Mouse (Mus musculus) yolk sac, embryonic 10.5 days (tissue): Measurements from ENCODE around the gene Hist1h2ag.
"Not testable (repeated sequence)": the region's sequence is repeated elsewhere in the genome, so short reads cannot be mapped to it uniquely, and the experiment has no call there.

Source experiments
- DNase-seq: peaks from one replicate; pipeline ENCODE4 v3.0.0-alpha.2; 2017; ENCODE audit warnings: low spot score

The Hist1h2ag gene

DNA sequence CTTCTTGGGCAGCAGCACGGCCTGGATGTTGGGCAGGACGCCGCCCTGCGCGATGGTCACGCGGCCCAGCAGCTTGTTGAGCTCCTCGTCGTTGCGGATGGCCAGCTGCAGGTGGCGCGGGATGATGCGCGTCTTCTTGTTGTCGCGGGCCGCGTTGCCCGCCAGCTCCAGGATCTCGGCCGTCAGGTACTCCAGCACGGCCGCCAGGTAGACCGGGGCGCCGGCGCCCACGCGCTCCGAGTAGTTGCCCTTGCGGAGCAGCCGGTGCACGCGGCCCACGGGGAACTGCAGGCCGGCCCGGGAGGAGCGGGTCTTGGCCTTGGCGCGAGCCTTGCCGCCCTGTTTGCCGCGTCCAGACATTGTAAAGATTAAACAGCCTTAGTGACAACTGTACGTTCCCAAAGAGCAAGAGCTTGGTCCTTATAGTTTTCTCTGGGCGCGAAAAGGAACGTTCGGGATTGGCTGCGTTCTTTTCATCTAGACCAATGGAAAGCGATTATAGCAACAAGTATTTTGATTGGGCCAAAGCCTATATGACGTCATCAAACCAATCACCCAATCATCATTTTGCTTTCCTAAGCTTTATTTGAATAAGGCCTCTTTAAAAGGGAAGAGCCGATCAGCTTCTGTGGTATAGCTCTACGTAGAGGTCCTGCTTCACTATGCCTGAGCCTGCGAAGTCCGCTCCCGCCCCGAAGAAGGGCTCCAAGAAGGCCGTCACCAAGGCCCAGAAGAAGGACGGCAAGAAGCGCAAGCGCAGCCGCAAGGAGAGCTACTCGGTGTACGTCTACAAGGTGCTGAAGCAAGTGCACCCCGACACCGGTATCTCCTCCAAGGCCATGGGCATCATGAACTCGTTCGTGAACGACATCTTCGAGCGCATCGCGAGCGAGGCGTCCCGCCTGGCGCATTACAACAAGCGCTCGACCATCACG, at the start of gene Hist1h2ag, which contains the start of gene Hist1h2bj:
TSS of gene Hist1h2ag (minus strand) at position 377 of the 935 bp plus-strand sequence.
TSS of gene Hist1h2bj (plus strand) at position 647 of the 935 bp plus-strand sequence.
- DNase-seq, result peak; percentile 98

- not testable (repeated sequence) for DNase-seq
These were observed 41.4 kb upstream of the Hist1h2ag start, which contains the start of gene Vmn1r188 for GRCm38 (mm10) chr13:22084140-22084539. Gene Vmn1r188 (plus strand): TSS chr13:22084440.

DNA sequence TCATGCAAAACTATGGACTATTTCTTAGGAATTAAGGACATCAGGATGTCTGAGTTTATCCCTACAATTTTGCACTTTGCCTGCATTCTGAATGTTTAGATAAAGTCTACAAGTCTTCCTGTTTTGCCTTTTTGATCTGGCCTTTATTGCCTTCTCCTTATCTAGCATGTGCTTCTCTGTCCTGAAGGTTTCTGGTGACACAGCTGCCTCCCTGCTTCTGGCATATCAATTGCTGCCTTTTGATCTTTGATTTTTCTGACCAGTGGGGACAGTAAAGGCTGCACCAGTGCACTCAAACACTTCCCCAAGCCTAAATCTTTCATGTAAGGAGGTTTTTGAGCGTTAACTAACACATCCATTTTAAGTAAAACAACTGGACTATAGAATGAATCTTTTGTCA, 20.7 kb upstream of the Hist1h2ag start:
- DNase-seq, result no peak

DNA sequence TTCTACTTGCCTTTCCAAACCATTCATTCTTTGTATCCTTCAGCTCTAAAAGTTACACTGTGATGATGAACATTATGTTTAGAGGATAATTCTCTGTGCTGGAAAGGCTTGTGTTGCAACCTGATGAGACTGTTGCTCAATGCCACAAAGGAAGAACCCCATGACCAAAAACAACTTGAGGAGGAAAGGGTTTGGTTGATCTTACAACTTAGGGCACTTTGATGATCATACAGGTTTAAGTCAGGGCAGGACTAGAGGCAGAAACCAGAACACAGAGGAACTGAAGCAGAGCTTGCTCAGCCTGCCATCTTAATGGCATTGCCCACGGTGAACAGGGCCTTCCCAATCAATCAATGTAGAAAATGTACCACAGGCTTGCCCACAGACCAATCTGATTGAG, 18.7 kb upstream of the Hist1h2ag start:
- DNase-seq, result no peak

GRCm38 (mm10) chr13:22053754-22054153, 11.0 kb upstream of the Hist1h2ag start:
- no peak for DNase-seq

- no peak for DNase-seq
These were observed 8.7 kb upstream of the Hist1h2ag start for GRCm38 (mm10) chr13:22051523-22051859.

DNA sequence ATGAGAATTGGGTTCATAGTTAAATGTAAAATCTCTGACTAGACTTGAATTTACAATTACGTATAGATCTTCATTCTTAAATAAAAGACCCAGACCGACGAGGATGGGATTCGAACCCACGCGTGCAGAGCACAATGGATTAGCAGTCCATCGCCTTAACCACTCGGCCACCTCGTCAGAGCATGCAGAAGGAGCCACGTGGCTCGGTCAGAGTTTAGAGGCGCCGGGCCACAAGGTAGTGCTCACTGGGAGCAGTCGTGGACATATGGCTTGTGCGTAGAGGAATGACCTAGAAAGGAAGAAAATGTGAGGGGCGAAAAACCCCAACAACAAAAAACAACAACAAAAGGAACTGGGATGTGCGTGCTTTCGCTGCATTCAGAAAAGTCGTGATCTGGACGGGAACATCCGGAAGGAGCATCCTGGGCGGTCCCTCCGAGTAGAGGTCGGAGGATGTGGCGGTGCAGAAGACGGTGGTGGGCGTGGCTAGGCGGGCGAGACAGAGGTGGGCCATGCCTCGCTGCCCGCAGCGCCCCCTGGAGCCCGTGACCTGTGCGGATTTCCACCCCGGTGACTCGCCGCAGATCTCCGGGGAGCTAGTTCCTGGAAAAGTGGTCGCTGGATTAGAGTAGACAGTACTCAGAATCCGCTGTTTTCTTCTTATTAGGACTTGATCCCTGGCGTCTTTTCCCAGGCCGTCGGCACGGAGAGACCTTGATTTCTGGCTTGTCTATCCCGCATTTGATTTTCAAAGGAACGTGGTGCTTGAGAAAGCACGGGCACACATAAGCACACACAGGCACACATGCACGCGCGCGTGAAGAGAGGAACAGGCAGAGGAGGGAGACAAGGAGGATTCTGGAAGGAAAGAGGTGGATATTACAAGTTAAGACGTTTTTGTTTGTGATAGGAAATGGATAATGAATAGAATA, 8.1 kb upstream of the Hist1h2ag start:
- peak; percentile 97 for DNase-seq

DNA sequence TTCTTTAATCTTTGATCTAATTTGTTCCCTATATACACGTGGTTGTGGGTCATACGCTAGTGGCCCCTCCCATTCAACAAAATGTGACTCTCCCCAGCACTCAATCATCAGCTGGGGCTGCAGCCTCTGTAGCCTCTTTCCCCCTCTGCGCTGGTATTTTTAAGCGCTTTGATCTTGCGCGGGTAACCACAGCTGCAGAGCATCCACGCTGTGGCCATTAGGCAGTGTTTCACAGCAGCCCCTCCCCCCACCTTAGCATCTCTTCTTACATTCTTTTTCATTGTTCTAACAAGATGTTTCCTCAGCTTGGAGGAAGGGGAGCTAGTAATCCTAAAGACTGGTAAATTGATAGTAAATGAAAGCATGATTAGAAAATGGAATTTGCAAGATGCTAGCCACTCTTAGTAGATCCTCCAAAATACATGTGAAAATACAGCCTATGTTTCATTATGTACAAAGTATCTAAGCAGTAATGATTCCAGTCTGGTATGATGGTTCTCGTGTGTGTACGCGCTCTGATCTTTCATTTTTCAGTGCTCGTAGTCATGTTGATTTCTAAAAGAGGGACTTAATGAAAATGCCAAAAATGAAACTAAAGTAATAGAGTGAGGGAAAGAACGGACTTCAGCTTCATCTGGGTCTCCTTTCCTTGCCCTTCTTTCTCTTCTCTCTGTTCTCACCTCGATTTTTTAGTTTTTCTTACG, 7.1 kb upstream of the Hist1h2ag start:
- DNase-seq, result no peak

DNA sequence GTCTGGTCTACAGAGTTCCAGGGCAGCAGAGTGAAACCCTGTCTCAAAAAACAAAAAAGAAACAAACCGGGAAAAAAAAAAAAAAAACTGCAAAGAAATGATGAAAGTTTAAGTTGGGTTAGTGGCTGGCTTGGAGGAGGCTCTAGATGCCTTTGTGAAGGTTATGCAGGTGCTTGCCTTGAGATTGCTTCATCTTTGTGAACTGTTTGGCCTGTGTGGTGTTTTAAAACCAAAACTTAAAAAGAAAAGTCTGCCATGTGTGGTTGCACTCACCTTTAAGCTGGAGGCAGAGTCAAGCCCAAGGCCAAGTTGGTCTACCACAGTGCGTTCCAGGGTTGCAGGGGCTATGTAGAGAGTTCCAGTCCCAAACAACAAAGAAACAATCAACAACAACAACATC, 6.3 kb upstream of the Hist1h2ag start:
- DNase-seq, result no peak

- DNase-seq, result no peak
These were observed 2.6 kb upstream of the Hist1h2ag start for GRCm38 (mm10) chr13:22045311-22045710.

GRCm38 (mm10) chr13:22044432-22045155, 1.9 kb upstream of the Hist1h2ag start:
- no peak for DNase-seq

DNA sequence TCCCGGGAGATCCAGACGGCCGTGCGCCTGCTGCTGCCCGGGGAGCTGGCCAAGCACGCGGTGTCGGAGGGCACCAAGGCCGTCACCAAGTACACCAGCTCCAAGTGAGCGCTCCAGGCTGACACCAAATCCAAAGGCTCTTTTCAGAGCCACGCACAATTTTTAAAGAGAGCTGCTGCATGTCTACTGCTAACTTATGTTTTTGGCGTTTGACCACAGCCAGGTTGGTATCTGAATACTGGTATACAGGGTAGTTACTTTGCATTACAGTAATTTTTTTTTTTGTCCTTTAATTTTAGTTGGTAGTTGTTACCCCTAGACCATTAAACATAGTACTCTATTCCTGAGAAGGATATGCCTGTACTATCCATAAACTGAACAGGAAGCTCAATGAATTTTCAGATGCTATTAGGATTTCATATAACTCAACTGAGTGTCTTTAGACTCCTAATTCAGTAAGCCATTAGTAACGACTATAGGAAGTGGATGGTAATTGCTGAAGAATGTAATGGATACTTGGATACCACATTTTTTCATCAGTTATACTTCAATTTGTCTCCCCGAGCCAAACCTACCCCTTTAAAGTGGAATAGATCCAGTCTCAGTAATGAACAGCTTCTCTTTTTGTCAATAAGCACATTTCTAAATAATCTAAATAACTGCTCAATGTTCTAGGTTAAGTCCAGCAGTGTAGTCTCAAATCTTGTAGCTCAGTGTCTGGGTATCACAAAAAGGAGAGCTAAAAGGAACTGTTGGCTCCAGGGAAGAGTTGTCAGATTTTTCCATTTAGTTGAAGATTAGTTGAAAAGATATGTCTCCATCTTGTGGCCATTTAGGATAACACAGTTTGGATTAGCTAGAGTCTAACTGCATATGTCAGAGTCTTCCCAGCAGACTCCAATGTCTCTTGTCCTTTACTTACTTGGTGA, 1.0 kb upstream of the Hist1h2ag start:
- no peak for DNase-seq

DNA sequence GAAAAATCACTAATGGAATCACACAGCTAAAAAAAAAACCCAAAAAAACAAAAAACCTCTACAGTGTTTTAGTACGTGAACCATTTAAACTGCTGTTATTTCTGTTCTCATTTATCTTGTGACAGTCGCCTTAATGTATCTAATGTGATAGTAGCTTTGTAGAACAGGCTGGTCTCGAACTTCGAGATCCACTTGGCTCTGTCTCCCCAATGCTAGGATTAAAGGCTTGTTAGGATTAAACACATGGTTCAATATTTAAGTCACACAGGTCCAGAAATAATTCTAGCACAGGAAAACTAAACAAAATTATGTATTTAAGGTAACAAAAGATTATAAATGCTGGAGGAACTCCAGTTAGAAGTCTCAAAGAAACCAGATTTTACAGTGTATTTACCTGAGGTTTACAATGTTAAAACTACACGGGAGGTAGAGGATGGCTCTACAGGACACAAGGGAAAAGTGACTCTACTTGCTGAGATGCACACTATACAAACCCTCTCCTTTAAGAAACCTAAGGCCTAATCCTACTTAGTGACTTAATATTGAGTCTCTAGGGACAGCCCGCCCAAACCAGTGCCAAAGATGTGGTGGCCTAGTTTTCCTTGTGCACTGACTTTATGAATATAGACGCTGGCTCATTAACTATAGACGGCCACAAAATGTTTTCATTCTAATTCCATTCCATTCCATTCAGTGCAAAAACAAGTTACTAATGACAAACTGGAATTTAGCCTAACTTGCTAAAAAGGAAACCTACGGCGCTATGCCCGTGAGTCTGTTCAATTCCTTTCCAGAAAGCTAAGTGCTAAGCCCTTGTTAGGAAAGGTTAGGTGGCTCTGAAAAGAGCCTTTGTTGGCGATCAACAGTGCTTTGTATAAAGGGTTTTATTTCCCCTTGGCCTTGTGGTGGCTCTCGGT, 835 bp downstream of the Hist1h2ag start:
- DNase-seq, result peak; percentile 56

- DNase-seq, result peak; percentile 96
These were observed 1.6 kb downstream of the Hist1h2ag start, which contains the start of gene Hist1h4i for GRCm38 (mm10) chr13:22041142-22041536. Gene Hist1h4i (minus strand): TSS chr13:22041362.

GRCm38 (mm10) chr13:22040464-22041141, 2.1 kb downstream of the Hist1h2ag start:
- peak; percentile 83 for DNase-seq

DNA sequence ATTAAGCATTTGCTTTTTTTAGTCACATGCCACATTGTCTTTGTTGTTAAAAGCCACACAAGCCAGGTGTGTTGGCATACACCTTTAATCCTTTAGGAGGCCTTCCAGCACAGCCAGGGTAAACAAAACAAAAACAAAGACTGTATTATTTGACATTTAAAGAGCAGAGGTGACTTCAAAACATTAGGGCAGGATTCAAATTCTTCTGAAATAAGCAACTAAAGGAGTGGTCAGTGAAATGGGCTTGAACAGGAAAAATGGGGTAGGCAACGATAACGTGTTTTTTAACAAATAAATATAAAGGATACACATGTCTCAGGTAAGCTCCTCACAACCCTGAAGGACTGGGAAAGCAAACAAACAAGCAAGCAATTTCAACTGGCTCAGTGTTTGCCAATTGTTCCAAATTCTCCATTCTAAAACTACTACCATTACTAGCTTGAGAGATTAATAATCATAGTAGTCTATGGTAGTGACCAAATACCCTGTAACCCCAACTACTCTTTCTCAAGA, 2.7 kb downstream of the Hist1h2ag start:
- DNase-seq, result no peak

DNA sequence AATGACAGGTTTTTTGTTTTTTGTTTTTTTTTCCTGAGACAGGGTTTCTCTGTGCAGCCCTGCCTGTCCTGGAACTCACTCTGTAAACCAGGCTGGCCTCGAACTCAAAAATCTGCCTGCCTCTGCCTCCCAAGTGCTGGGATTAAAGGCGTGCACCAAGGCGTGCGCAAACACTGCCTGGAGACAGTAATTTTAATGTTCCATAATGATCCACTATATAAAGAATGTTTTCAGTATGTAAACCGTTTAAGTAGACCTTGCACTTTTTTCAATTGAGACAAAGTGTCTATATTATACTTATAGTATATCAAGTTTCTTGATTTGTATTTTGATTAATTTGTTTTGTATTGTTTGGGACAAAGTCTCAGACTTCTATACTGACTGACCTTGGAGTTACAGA, 3.4 kb downstream of the Hist1h2ag start:
- DNase-seq, result no peak

- DNase-seq, result no peak
These were observed 5.3 kb downstream of the Hist1h2ag start for GRCm38 (mm10) chr13:22037415-22037814.
